Mouse (Mus musculus): ENCODE measurements around the gene Ctnna2. TPM values are rescaled to one million over a fixed set of nuclear protein-coding genes. Genes with fewer than 3 reads are reported as not detected.

The Ctnna2 gene
- total and polyA plus RNA-seq, 2 experiments from 2014 or later = 0.22 TPM; not detected in 1

DNA sequence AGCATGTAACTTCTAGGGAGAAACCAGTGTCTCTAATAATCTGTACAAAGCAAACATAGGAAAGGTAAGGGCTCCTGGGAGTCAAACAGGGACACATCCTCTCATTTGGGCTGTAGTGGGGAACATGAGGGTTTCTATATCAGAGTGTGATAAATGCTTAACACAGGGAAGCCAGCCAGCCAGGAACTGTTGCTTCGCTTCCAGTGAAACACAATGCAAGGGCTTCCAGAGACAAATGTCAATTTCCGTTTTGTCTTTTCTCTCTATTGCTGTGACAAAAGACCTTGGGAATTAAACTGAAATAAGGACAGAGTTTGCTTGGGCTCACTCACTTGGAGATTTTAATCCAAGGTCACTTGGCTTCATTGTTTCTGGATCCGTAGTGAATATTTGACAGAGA is 162.4 kb downstream of the Ctnna2 start:
- TF ChIP-seq CTCF (IDR thresholded peaks at IDR 0.05; ENCODE audit: low read depth) (no peak), EP300 (IDR thresholded peaks at IDR 0.05; ENCODE audit: low read depth) (no peak)
- Histone ChIP-seq H3K4me2 (ENCODE audit: low read depth, low read length) (no peak overlapping the region), H3K9me3 (replicated peaks; ENCODE audit: control insufficient read depth, low read length) (no peaks in the 10 kb centered on the region), H3K27me3 (ENCODE audit: control insufficient read depth, insufficient read depth, low read length) (no peaks in the 10 kb centered on the region), H3K27ac (ENCODE audit: low read depth) (no peak overlapping the region), H3K9ac (replicated peaks; ENCODE audit: low read depth, low read length) (no peak overlapping the region), H3K36me3 (replicated peaks; ENCODE audit: control insufficient read depth, insufficient read depth, low read length) (no peaks in the 10 kb centered on the region), H3K4me1 (ENCODE audit: control insufficient read depth, insufficient read depth) (no peaks in the 10 kb centered on the region), H3K4me3 (ENCODE audit: low read depth, low read length) (no peak overlapping the region)
- no peak for ATAC-seq (ENCODE audit: insufficient read depth, low read depth)
- 46% methylated on average over 3 of the region's 3 CpGs for WGBS
- no peak for DNase-seq (ENCODE audit: low spot score)

DNA sequence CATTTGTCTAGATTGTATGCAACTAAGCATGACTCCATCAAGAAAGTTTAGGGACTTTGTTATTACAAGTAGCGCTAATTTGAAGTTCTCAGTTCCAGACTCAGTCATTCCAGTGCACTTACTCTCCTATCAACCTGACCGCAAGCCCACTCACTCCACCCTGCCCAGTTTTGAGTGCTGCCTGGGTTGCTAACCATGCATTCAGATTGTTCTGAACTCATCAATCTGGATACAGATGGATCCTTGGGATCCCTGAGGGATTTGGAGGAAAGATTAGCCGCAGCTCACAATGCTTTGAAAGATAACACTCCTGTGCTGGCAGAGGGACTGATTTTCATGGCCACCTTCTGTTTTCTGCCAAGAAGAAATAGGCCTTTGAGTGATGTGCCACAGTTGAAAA is 168.5 kb downstream of the Ctnna2 start:
- H3K27me3 ChIP-seq (ENCODE audit: control insufficient read depth, insufficient read depth, low read length) = no peaks in the 10 kb centered on the region
- no peak overlapping the region for H3K4me2 ChIP-seq (ENCODE audit: low read depth, low read length)
- TF ChIP-seq CTCF (IDR thresholded peaks at IDR 0.05; ENCODE audit: low read depth) = no peak
- TF ChIP-seq EP300 (IDR thresholded peaks at IDR 0.05; ENCODE audit: low read depth) = no peak
- H3K4me1 ChIP-seq (ENCODE audit: control insufficient read depth, insufficient read depth) = no peaks in the 10 kb centered on the region
- H3K36me3 ChIP-seq (replicated peaks; ENCODE audit: control insufficient read depth, insufficient read depth, low read length) = no peaks in the 10 kb centered on the region
- H3K27ac ChIP-seq (ENCODE audit: low read depth) = no peak overlapping the region
- no peak overlapping the region for H3K9ac ChIP-seq (replicated peaks; ENCODE audit: low read depth, low read length)
- no peak overlapping the region for H3K4me3 ChIP-seq (ENCODE audit: low read depth, low read length)
- DNase-seq (ENCODE audit: low spot score) (no peak), ATAC-seq (ENCODE audit: insufficient read depth, low read depth) (no peak)
- H3K9me3 ChIP-seq (replicated peaks; ENCODE audit: control insufficient read depth, low read length) = no peaks in the 10 kb centered on the region
- 71% methylated on average over 3 of the region's 3 CpGs for WGBS

DNA sequence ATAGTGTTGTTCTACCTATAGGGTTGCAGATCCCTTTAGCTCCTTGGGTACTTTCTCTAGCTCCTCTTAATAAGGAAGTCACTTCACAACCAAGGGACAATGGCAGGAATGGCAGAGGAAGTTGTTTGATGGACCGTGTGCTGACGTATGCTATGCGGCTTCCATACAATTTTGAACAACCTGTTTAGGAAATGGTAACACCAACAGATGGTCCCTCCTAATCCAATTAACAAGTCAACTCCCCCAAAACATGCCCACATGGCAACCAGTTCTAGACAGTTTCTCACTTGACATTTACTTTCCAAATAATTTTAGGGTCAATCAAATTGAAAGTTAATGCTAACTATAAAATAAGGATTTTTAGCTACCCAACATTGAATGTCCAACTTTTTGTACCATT is 176.9 kb downstream of the Ctnna2 start:
- Histone ChIP-seq H3K4me1 (ENCODE audit: control insufficient read depth, insufficient read depth) (no peaks in the 10 kb centered on the region), H3K4me3 (ENCODE audit: low read depth, low read length) (no peak overlapping the region), H3K9me3 (replicated peaks; ENCODE audit: control insufficient read depth, low read length) (no peaks in the 10 kb centered on the region), H3K9ac (replicated peaks; ENCODE audit: low read depth, low read length) (no peak overlapping the region), H3K36me3 (replicated peaks; ENCODE audit: control insufficient read depth, insufficient read depth, low read length) (no peaks in the 10 kb centered on the region), H3K4me2 (ENCODE audit: low read depth, low read length) (no peak overlapping the region), H3K27ac (ENCODE audit: low read depth) (no peak overlapping the region), H3K27me3 (ENCODE audit: control insufficient read depth, insufficient read depth, low read length) (no peaks in the 10 kb centered on the region)
- no peak for DNase-seq (ENCODE audit: low spot score)
- no peak for ATAC-seq (ENCODE audit: insufficient read depth, low read depth)
- WGBS = 88% methylated on average over 3 of the region's 3 CpGs
- TF ChIP-seq CTCF (IDR thresholded peaks at IDR 0.05; ENCODE audit: low read depth) (no peak), EP300 (IDR thresholded peaks at IDR 0.05; ENCODE audit: low read depth) (no peak)

DNA sequence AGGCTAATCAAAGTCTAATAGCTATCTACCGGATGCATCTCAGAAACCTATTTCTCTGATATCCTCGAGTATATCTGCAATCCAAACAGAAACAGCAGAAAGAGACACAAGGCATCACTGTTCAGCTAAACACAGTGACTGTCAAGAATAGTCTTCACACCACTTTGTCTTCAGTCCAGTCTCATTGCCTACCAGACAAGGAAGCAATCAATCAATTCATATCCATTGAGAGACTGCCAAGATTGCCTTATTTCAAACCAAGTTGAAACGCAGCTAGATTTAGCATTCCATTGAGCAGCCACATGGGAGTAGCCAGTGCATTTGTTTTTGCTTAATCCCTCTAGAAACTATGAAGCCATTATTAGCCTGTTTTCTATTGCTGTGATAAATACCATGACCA is 196.2 kb downstream of the Ctnna2 start:
- WGBS = 56% methylated on average over 3 of the region's 3 CpGs
- TF ChIP-seq EP300 (IDR thresholded peaks at IDR 0.05; ENCODE audit: low read depth) = no peak
- TF ChIP-seq CTCF (IDR thresholded peaks at IDR 0.05; ENCODE audit: low read depth) = no peak
- Histone ChIP-seq H3K4me3 (ENCODE audit: low read depth, low read length) (no peak overlapping the region), H3K27me3 (ENCODE audit: control insufficient read depth, insufficient read depth, low read length) (no peaks in the 10 kb centered on the region), H3K4me1 (ENCODE audit: control insufficient read depth, insufficient read depth) (no peaks in the 10 kb centered on the region), H3K27ac (ENCODE audit: low read depth) (no peak overlapping the region), H3K9ac (replicated peaks; ENCODE audit: low read depth, low read length) (no peak overlapping the region), H3K4me2 (ENCODE audit: low read depth, low read length) (no peak overlapping the region), H3K9me3 (replicated peaks; ENCODE audit: control insufficient read depth, low read length) (no peaks in the 10 kb centered on the region), H3K36me3 (replicated peaks; ENCODE audit: control insufficient read depth, insufficient read depth, low read length) (no peaks in the 10 kb centered on the region)
- DNase-seq (ENCODE audit: low spot score) (no peak), ATAC-seq (ENCODE audit: insufficient read depth, low read depth) (no peak)

DNA sequence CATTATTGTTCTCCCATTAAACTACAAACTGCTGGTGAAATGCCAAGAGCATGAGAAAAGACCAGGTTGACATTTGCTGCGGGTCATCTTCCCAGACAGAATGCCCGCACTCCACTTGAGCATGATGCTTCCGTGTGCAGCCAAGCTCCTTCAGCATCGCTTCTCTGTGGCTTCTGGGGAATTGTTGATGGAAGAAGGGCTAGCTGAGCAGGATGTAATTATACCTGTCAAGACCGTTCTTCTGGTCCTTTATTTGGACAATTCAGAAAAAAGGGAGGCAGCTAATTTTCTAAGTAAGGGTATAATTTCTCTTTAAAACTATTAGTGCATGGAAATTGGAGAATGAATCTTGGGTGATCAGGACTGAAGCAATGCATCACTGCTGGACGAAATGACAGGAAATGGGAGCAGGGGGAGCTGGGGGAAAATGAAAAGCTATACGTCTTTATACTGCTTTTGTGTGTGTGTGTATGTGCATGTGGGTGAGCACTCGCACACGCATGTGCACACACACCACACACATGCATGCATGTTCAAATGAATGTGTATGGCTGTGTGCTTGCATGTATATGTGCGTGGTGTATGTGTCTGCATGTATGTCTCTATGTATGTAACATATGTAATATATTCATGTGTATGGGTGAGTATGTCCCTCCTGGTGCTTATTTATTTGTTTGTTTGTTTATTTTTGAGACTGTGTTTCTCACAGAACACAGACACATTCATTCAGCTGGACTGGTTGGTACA is 211.0 kb downstream of the Ctnna2 start:
- 76% methylated on average over 10 of the region's 10 CpGs for WGBS
- H3K4me2 ChIP-seq (ENCODE audit: low read depth, low read length) = no peak overlapping the region
- no peaks in the 10 kb centered on the region for H3K36me3 ChIP-seq (replicated peaks; ENCODE audit: control insufficient read depth, insufficient read depth, low read length)
- DNase-seq (ENCODE audit: low spot score) = no peak
- no peaks in the 10 kb centered on the region for H3K9me3 ChIP-seq (replicated peaks; ENCODE audit: control insufficient read depth, low read length)
- no peak overlapping the region for H3K9ac ChIP-seq (replicated peaks; ENCODE audit: low read depth, low read length)
- no peak for ATAC-seq (ENCODE audit: insufficient read depth, low read depth)
- no peak overlapping the region for H3K4me3 ChIP-seq (ENCODE audit: low read depth, low read length)
- H3K4me1 ChIP-seq (ENCODE audit: control insufficient read depth, insufficient read depth) = no peaks in the 10 kb centered on the region
- H3K27ac ChIP-seq (ENCODE audit: low read depth) = no peak overlapping the region
- no peaks in the 10 kb centered on the region for H3K27me3 ChIP-seq (ENCODE audit: control insufficient read depth, insufficient read depth, low read length)
- TF ChIP-seq CTCF (IDR thresholded peaks at IDR 0.05; ENCODE audit: low read depth) = no peak
- no peak for TF ChIP-seq EP300 (IDR thresholded peaks at IDR 0.05; ENCODE audit: low read depth)

DNA sequence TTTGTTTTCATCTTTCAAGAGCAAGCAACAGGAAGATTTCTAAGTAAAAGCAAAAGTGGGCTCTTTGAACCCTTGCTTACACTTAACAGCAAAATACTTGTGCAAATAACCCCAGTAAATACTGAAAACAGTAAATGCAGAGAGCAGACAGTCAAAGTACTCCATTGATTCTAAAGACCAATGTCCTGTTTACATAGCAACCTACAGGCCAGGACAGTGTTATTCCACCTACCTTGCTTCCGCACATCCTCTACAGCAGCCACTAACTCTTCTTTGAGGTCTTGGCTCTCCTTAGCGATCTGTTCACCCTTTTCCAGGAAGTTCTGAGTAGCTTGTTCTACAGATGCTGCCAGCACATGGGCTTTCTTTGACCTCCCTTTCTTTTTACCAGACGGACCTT is 221.3 kb downstream of the Ctnna2 start:
- no peak overlapping the region for H3K9ac ChIP-seq (replicated peaks; ENCODE audit: low read depth, low read length)
- ATAC-seq (ENCODE audit: insufficient read depth, low read depth) = no peak
- H3K4me1 ChIP-seq (ENCODE audit: control insufficient read depth, insufficient read depth) = no peaks in the 10 kb centered on the region
- DNase-seq (ENCODE audit: low spot score) = no peak
- H3K4me3 ChIP-seq (ENCODE audit: low read depth, low read length) = no peak overlapping the region
- no peaks in the 10 kb centered on the region for H3K36me3 ChIP-seq (replicated peaks; ENCODE audit: control insufficient read depth, insufficient read depth, low read length)
- H3K9me3 ChIP-seq (replicated peaks; ENCODE audit: control insufficient read depth, low read length) = no peaks in the 10 kb centered on the region
- TF ChIP-seq EP300 (IDR thresholded peaks at IDR 0.05; ENCODE audit: low read depth) (no peak), CTCF (IDR thresholded peaks at IDR 0.05; ENCODE audit: low read depth) (no peak)
- 67% methylated on average over 3 of the region's 3 CpGs for WGBS
- no peak overlapping the region for H3K27ac ChIP-seq (ENCODE audit: low read depth)
- no peaks in the 10 kb centered on the region for H3K27me3 ChIP-seq (ENCODE audit: control insufficient read depth, insufficient read depth, low read length)
- no peak overlapping the region for H3K4me2 ChIP-seq (ENCODE audit: low read depth, low read length)
